In the genomic region with DNA sequence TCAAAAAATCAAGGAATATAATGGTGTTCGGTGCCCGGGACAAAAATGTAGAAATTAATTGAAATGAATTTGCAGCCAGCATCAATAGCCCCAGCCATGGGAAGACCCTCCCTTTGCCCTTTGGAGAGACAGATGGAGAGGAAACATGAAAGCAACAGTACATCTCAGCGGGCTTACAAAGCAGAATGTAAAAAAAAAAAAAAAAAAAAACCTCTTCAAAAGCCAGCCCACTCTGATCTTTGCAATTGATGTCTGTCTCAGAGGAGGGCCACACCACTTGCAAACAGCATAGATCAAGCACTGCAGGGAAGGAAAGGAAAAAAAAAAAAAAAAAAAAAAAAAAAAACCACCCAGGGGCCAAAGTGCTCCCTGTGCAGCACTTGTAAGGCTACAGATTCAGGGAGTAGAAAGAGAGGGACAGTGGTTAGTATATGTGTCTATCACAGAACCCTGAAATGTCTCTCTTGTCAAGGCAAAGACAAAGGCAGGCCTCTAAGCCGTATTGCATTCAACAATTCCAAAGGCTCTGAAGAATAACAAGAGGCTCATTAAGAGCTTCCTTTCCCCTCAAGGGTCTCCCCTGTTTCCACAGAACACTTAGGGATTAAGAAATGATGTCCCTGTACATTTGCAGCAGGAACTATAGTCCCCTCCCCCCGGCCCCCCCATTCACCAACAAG, we compare ENCODE assay signal across 8 mouse cellular contexts. TPM values are rescaled to one million over a fixed set of nuclear protein-coding genes. Genes with fewer than 3 reads are reported as not detected.
DNase-seq lines count a peak whose midpoint lies in the region; ATAC-seq and TF ChIP-seq lines count a peak whose summit lies in the region.
"Had no signal": no experiment of that assay in that cellular context is flagged by ENCODE, and none has a peak within 500 bp of the region (broad histone marks: within the 10 kb centered on the region; RNA-seq: fewer than 3 reads in every experiment).

No protein-coding gene starts in this region.

- no peak for ATAC-seq in megakaryocyte, adult 5-6 weeks (ENCODE audit: poor library complexity, severe bottlenecking)
- peak; percentile 65; the same call in 1 of the 2 replicates for ATAC-seq in forebrain, embryonic 12.5 days (ENCODE audit: low FRiP score)
- peak; percentile 32; the same call in 1 of the 2 replicates for ATAC-seq in liver, embryonic 14.5 days (ENCODE audit: insufficient read depth)

- WGBS in forebrain, embryonic 12.5 days, result 16% methylated on average over 5 of the region's 5 CpGs
- WGBS in liver, embryonic 14.5 days (ENCODE audit: insufficient replicate concordance), result 23% methylated on average over 5 of the region's 5 CpGs

- no peaks in the 10 kb centered on the region for H3K9me3 ChIP-seq in megakaryocyte, embryonic 14.5 days
- no peaks in the 10 kb centered on the region for H3K9me3 ChIP-seq in forebrain, embryonic 12.5 days
- no peaks in the 10 kb centered on the region for H3K9me3 ChIP-seq in liver, embryonic 14.5 days (ENCODE audit: control insufficient read depth, low read length)

- H3K4me3 ChIP-seq in megakaryocyte, embryonic 14.5 days (replicated peaks), result peak overlapping the region; percentile 85
- H3K4me3 ChIP-seq in forebrain, embryonic 12.5 days (replicated peaks), result no peak overlapping the region
- peak overlapping the region in 1 of 2 experiments; percentile 41; a peak in 2 of 4 replicates for H3K4me3 ChIP-seq in liver, embryonic 14.5 days (ENCODE audit: insufficient read depth in 1 of 2, low read depth in 2 of 2, low read length in 2 of 2)

- peaks cover 74% of the 10 kb centered on the region for H3K36me3 ChIP-seq in megakaryocyte, embryonic 14.5 days (replicated peaks; ENCODE audit: low read length)
- 0 out of 2 replicates have a peak, but pooled peaks cover 3% of the 10 kb centered on the region for H3K36me3 ChIP-seq in forebrain, embryonic 12.5 days (replicated peaks)
- H3K36me3 ChIP-seq in liver, embryonic 14.5 days (replicated peaks; ENCODE audit: control insufficient read depth, insufficient read depth, low read depth), result peaks cover 45% of the 10 kb centered on the region

- TF ChIP-seq EP300 in liver, embryonic 14.5 days (IDR thresholded peaks at IDR 0.05; ENCODE audit: low read depth), result no peak

- TF ChIP-seq CTCF in liver, embryonic 14.5 days (IDR thresholded peaks at IDR 0.05; ENCODE audit: low read depth), result no peak

- no peak overlapping the region for H3K9ac ChIP-seq in forebrain, embryonic 12.5 days
- H3K9ac ChIP-seq in liver, embryonic 14.5 days (replicated peaks), result peak overlapping the region; percentile 67

- H3K27me3 ChIP-seq in megakaryocyte, embryonic 14.5 days (replicated peaks), result no peaks in the 10 kb centered on the region
- no peaks in the 10 kb centered on the region for H3K27me3 ChIP-seq in forebrain, embryonic 12.5 days
- no peaks in the 10 kb centered on the region for H3K27me3 ChIP-seq in liver, embryonic 14.5 days (ENCODE audit: control insufficient read depth, insufficient read depth, low read length)

- H3K4me2 ChIP-seq in forebrain, embryonic 12.5 days, result peak overlapping the region; percentile 9; the same call in 1 of the 2 replicates
- H3K4me2 ChIP-seq in liver, embryonic 14.5 days (ENCODE audit: low read depth), result peak overlapping the region; percentile 58

- peak overlapping the region; percentile 66 for H3K27ac ChIP-seq in forebrain, embryonic 12.5 days
- H3K27ac ChIP-seq in liver, embryonic 14.5 days, result peak overlapping the region; percentile 92

- intact Hi-C loops in left cerebral cortex, postnatal 4 days (cut with DNase I), result no loop called here

- no peak for DNase-seq in liver, embryonic 14.5 days (ENCODE audit: low read depth in 3 of 3, low spot score in 3 of 3)
- no peak for DNase-seq in left cerebral cortex, postnatal 4 days
- DNase-seq in Muller cell, postnatal 12 days (ENCODE audit: inconsistent ontology term), result no peak
- DNase-seq in MN1 (ENCODE audit: low spot score), result no peak
- DNase-seq: right cerebral cortex, postnatal 4 days had no signal

- H3K4me1 ChIP-seq in megakaryocyte, embryonic 14.5 days, result peaks cover 70% of the 10 kb centered on the region
- H3K4me1 ChIP-seq in forebrain, embryonic 12.5 days, result peaks cover 31% of the 10 kb centered on the region
- peaks cover 55 to 57% of the 10 kb centered on the region in 2 experiments for H3K4me1 ChIP-seq in liver, embryonic 14.5 days (replicated peaks; ENCODE audit: control insufficient read depth in 2 of 2, insufficient read depth in 2 of 2, low read length in 1 of 2)

RNA-seq across cellular contexts. Expression of a gene that starts 24.4 kb away (rescaled TPM):
- 1.9 and 3.3 TPM in 2 replicates for polyA plus RNA-seq in megakaryocyte, embryonic 14.5 days (2012; ENCODE audit: insufficient read depth, low replicate concordance)
- total RNA-seq in megakaryocyte, adult 5-6 weeks (2015), result 0.47 and 1.3 TPM in 2 replicates
- 2.2 and 5.9 TPM in 2 replicates for total RNA-seq in megakaryocyte, adult 5-6 weeks (2017)
- 15.9 and 18.1 TPM in 2 replicates for polyA plus RNA-seq in forebrain, embryonic 12.5 days (2016; fragmentation: Nextera tagmentation; extraction: Ambion mirVana)
- polyA plus RNA-seq in liver, embryonic 14.5 days (2012; rRNA removed), result 13.6 and 26.6 TPM in 2 replicates
- 58.9 and 60.6 TPM in 2 replicates for polyA plus RNA-seq in liver, embryonic 14.5 days (2014; fragmentation: Nextera tagmentation; extraction: Ambion mirVana)
- total RNA-seq in left cerebral cortex, postnatal 4 days (2021), result 10 to 100 TPM; 15.1 to 15.8 TPM

RNA-seq across cellular contexts. Expression of a gene that starts 25.8 kb away (rescaled TPM):
- polyA plus RNA-seq in megakaryocyte, embryonic 14.5 days (2012; ENCODE audit: insufficient read depth, low replicate concordance), result 10.5 and 16.0 TPM in 2 replicates
- total RNA-seq in megakaryocyte, adult 5-6 weeks (2015), result 18.5 and 22.2 TPM in 2 replicates
- 6.4 and 11.7 TPM in 2 replicates for total RNA-seq in megakaryocyte, adult 5-6 weeks (2017)
- 37.4 and 42.4 TPM in 2 replicates for polyA plus RNA-seq in forebrain, embryonic 12.5 days (2016; fragmentation: Nextera tagmentation; extraction: Ambion mirVana)
- polyA plus RNA-seq in liver, embryonic 14.5 days (2012; rRNA removed), result 16.3 and 17.4 TPM in 2 replicates
- polyA plus RNA-seq in liver, embryonic 14.5 days (2014; fragmentation: Nextera tagmentation; extraction: Ambion mirVana), result 16.0 and 17.3 TPM in 2 replicates
- total RNA-seq in left cerebral cortex, postnatal 4 days (2021), result 10 to 100 TPM; 24.6 to 27.9 TPM

RNA-seq across cellular contexts. Expression of a gene that starts 25.9 kb away (rescaled TPM):
- polyA plus RNA-seq in megakaryocyte, embryonic 14.5 days (2012; ENCODE audit: insufficient read depth, low replicate concordance), result 0.15 TPM in 1 of 2 replicates, not detected in the other
- 1.7 and 2.6 TPM in 2 replicates for total RNA-seq in megakaryocyte, adult 5-6 weeks (2015)
- total RNA-seq in megakaryocyte, adult 5-6 weeks (2017), result 0.95 and 1.1 TPM in 2 replicates
- polyA plus RNA-seq in forebrain, embryonic 12.5 days (2016; fragmentation: Nextera tagmentation; extraction: Ambion mirVana), result 39.4 and 41.0 TPM in 2 replicates
- polyA plus RNA-seq in liver, embryonic 14.5 days (2012; rRNA removed), result 2.1 and 2.6 TPM in 2 replicates
- polyA plus RNA-seq in liver, embryonic 14.5 days (2014; fragmentation: Nextera tagmentation; extraction: Ambion mirVana), result 4.8 and 6.2 TPM in 2 replicates
- 10 to 100 TPM; 10.1 to 10.2 TPM for total RNA-seq in left cerebral cortex, postnatal 4 days (2021)
